Mouse (Mus musculus) heart, embryonic 14.5 days (tissue): ENCODE results near the gene Tex261. TPM values are rescaled to one million over a fixed set of nuclear protein-coding genes. Genes with fewer than 3 reads are reported as not detected.

ENCODE experiments used
- polyA plus RNA-seq: library from polyadenylated mRNA; unstranded; fragments of >200 nt; fragmentation: Nextera tagmentation; extraction: Ambion mirVana; gene quantifications from 2 replicates; pipeline ENCODE4 v1.2.1, GENCODE M21; 2014

Gene Tex261
- polyA plus RNA-seq, 1 experiment from 2014 or later = 75.9 TPM

Other genes with a start within 250 kb of the Tex261 start
- 6.0 and 12.2 TPM in 2 replicates for gene Actg2, start 239.5 kb downstream of the Tex261 start, polyA plus RNA-seq
- gene Stambp, start 203.1 kb downstream of the Tex261 start, polyA plus RNA-seq = 27.7 TPM in 2 replicates
- 0.46 and 0.70 TPM in 2 replicates for gene Clec4f, start 119.6 kb downstream of the Tex261 start, polyA plus RNA-seq
- gene Cd207, start 98.0 kb downstream of the Tex261 start, polyA plus RNA-seq = 0.22 TPM in 2 replicates
- gene Vax2, start 64.5 kb downstream of the Tex261 start, polyA plus RNA-seq = not detected in 2 replicates
- gene Atp6v1b1, start 32.8 kb downstream of the Tex261 start, polyA plus RNA-seq = not detected in 2 replicates
- not detected in 2 replicates for gene Ankrd53, start 13.2 kb downstream of the Tex261 start, polyA plus RNA-seq
- gene Nagk, start 19.2 kb upstream of the Tex261 start, polyA plus RNA-seq = 64.8 and 69.6 TPM in 2 replicates
- 11.1 and 14.9 TPM in 2 replicates for gene Paip2b, start 55.9 kb upstream of the Tex261 start, polyA plus RNA-seq
- gene Zfp638, start 91.3 kb upstream of the Tex261 start, polyA plus RNA-seq = 51.1 and 52.3 TPM in 2 replicates
- gene Dysf, start 232.8 kb upstream of the Tex261 start, polyA plus RNA-seq = 18.6 and 19.3 TPM in 2 replicates